Mouse (Mus musculus) limb, embryonic 15.5 days (tissue): ENCODE data around the gene Ndc1. TPM values are rescaled to one million over a fixed set of nuclear protein-coding genes. Genes with fewer than 3 reads are reported as not detected.
A peak's percentile ranks its signal among the peaks of the same experiment; 100 is the strongest.

Source experiments
- ATAC-seq: fragments of 200-750 bp; cut with Nextera tagmentation; 2 replicates; pipeline ENCODE4 v1.8.0; 2017; ENCODE audit warnings: low read depth, moderate TSS enrichment; ENCODE audit not compliant: insufficient number of reproducible peaks, low FRiP score, low TSS enrichment
- H3K27ac ChIP-seq: fragments of 300-500 bp; sonication (generic); 2 replicates; pipeline ENCODE4 v1.5.1; 2015; ENCODE audit warnings: moderate library complexity, mild to moderate bottlenecking, inconsistent platforms
- H3K27me3 ChIP-seq: fragments of 300-500 bp; sonication (generic); 2 replicates; pipeline ENCODE4 v1.6.1; 2015; ENCODE audit warnings: inconsistent platforms
- H3K36me3 ChIP-seq: fragments of 300-500 bp; sonication (generic); 2 replicates; pipeline ENCODE4 v1.6.1; 2015; ENCODE audit warnings: inconsistent platforms
- H3K4me1 ChIP-seq: fragments of 300-500 bp; sonication (generic); 2 replicates; pipeline ENCODE4 v1.6.1; 2015; ENCODE audit warnings: inconsistent platforms
- H3K4me2 ChIP-seq: fragments of 300-500 bp; sonication (generic); 2 replicates; pipeline ENCODE4 v1.6.1; 2015; ENCODE audit warnings: mild to moderate bottlenecking, inconsistent platforms
- H3K4me3 ChIP-seq: fragments of 300-500 bp; sonication (generic); 2 replicates; pipeline ENCODE4 v1.5.1; 2015; ENCODE audit warnings: mild to moderate bottlenecking, inconsistent platforms
- H3K9ac ChIP-seq: fragments of 300-500 bp; sonication (generic); 2 replicates; pipeline ENCODE4 v1.6.1; 2015; ENCODE audit warnings: inconsistent platforms
- H3K9me3 ChIP-seq: fragments of 300-500 bp; sonication (generic); 2 replicates; pipeline ENCODE4 v1.6.1; 2016; ENCODE audit warnings: inconsistent platforms
- WGBS: fragments of 180-500 bp; shearing (Covaris S2); methylation state at CpG from one replicate; pipeline ENCODE4 v1.1.7; 2015; 5-methylcytosine and 5-hydroxymethylcytosine counted together
- polyA plus RNA-seq: library from polyadenylated mRNA; unstranded; fragments of >200 nt; fragmentation: Nextera tagmentation; extraction: Ambion mirVana; gene quantifications from 2 replicates; pipeline ENCODE4 v1.2.1, GENCODE M21; 2015

Ndc1 gene
- polyA plus RNA-seq, 1 experiment from 2014 or later: 27.1 TPM

GRCm38 (mm10) chr4:107372304-107372703 is 4.7 kb downstream of the Ndc1 start:
- Histone ChIP-seq H3K27ac (no peak overlapping the region), H3K4me2 (no peak overlapping the region), H3K9me3 (no peaks in the 10 kb centered on the region), H3K4me3 (no peak overlapping the region), H3K27me3 (no peaks in the 10 kb centered on the region), H3K9ac (no peak overlapping the region), H3K36me3 (peaks cover 55% of the 10 kb centered on the region), H3K4me1 (peaks cover 6% of the 10 kb centered on the region)
- 58% methylated on average over 2 of the region's 2 CpGs for WGBS
- ATAC-seq: no peak

GRCm38 (mm10) chr4:107374677-107375076 is 7.1 kb downstream of the Ndc1 start:
- WGBS: 79% methylated on average over 4 of the region's 4 CpGs
- no peak overlapping the region for H3K9ac ChIP-seq

GRCm38 (mm10) chr4:107378954-107379353 is 11.4 kb downstream of the Ndc1 start:
- Histone ChIP-seq H3K36me3 (peaks cover 73% of the 10 kb centered on the region), H3K4me1 (no peaks in the 10 kb centered on the region), H3K4me3 (no peak overlapping the region), H3K9me3 (no peaks in the 10 kb centered on the region), H3K27ac (no peak overlapping the region), H3K4me2 (no peak overlapping the region), H3K27me3 (no peaks in the 10 kb centered on the region), H3K9ac (no peak overlapping the region)
- ATAC-seq: no peak
- WGBS: 86% methylated on average over 6 of the region's 6 CpGs

More at GRCm38 (mm10) chr4:107374677-107375076, 7.1 kb downstream of the Ndc1 start:
- Histone ChIP-seq H3K27me3 (no peaks in the 10 kb centered on the region), H3K36me3 (peaks cover 66% of the 10 kb centered on the region), H3K4me1 (no peaks in the 10 kb centered on the region), H3K4me2 (no peak overlapping the region), H3K27ac (no peak overlapping the region), H3K9me3 (no peaks in the 10 kb centered on the region), H3K4me3 (no peak overlapping the region)
- ATAC-seq: no peak

GRCm38 (mm10) chr4:107380871-107381270 is 13.3 kb downstream of the Ndc1 start:
- Histone ChIP-seq H3K9ac (no peak overlapping the region), H3K9me3 (no peaks in the 10 kb centered on the region), H3K27ac (no peak overlapping the region), H3K36me3 (peaks cover 70% of the 10 kb centered on the region), H3K4me3 (no peak overlapping the region), H3K4me2 (no peak overlapping the region), H3K27me3 (no peaks in the 10 kb centered on the region), H3K4me1 (no peaks in the 10 kb centered on the region)
- no peak for ATAC-seq
- WGBS: 68% methylated on average over 7 of the region's 7 CpGs

GRCm38 (mm10) chr4:107387038-107387437 is 19.5 kb downstream of the Ndc1 start:
- Histone ChIP-seq H3K4me3 (no peak overlapping the region), H3K4me2 (no peak overlapping the region), H3K27me3 (no peaks in the 10 kb centered on the region), H3K27ac (no peak overlapping the region), H3K9me3 (no peaks in the 10 kb centered on the region), H3K36me3 (peaks cover 78% of the 10 kb centered on the region), H3K9ac (no peak overlapping the region), H3K4me1 (no peaks in the 10 kb centered on the region)
- 75% methylated on average over 4 of the region's 4 CpGs for WGBS
- ATAC-seq: no peak

- Histone ChIP-seq H3K36me3 (peaks cover 81% of the 10 kb centered on the region), H3K4me3 (no peak overlapping the region), H3K27ac (no peak overlapping the region), H3K9me3 (no peaks in the 10 kb centered on the region), H3K27me3 (no peaks in the 10 kb centered on the region), H3K4me1 (no peaks in the 10 kb centered on the region), H3K9ac (no peak overlapping the region), H3K4me2 (no peak overlapping the region)
- 82% methylated on average over 8 of the region's 8 CpGs for WGBS
- ATAC-seq: no peak
Measured at GRCm38 (mm10) chr4:107387465-107387864, 19.9 kb downstream of the Ndc1 start.

GRCm38 (mm10) chr4:107388291-107388690 is 20.7 kb downstream of the Ndc1 start:
- ATAC-seq: no peak
- Histone ChIP-seq H3K4me3 (no peak overlapping the region), H3K4me2 (no peak overlapping the region), H3K36me3 (peaks cover 81% of the 10 kb centered on the region), H3K4me1 (no peaks in the 10 kb centered on the region), H3K27me3 (no peaks in the 10 kb centered on the region), H3K27ac (no peak overlapping the region), H3K9ac (no peak overlapping the region), H3K9me3 (no peaks in the 10 kb centered on the region)
- 93% methylated on average over 2 of the region's 2 CpGs for WGBS

GRCm38 (mm10) chr4:107389345-107389744 is 21.8 kb downstream of the Ndc1 start:
- Histone ChIP-seq H3K27ac (no peak overlapping the region), H3K9me3 (no peaks in the 10 kb centered on the region), H3K4me1 (no peaks in the 10 kb centered on the region), H3K4me3 (no peak overlapping the region), H3K36me3 (peaks cover 84% of the 10 kb centered on the region), H3K4me2 (no peak overlapping the region), H3K9ac (no peak overlapping the region), H3K27me3 (no peaks in the 10 kb centered on the region)
- 93% methylated on average over 3 of the region's 3 CpGs for WGBS
- ATAC-seq: no peak

GRCm38 (mm10) chr4:107393771-107394170 is 26.2 kb downstream of the Ndc1 start:
- WGBS: 92% methylated on average over 2 of the region's 2 CpGs
- no peaks in the 10 kb centered on the region for H3K9me3 ChIP-seq
- H3K36me3 ChIP-seq: peaks cover 69% of the 10 kb centered on the region
- H3K4me2 ChIP-seq: no peak overlapping the region
- H3K4me3 ChIP-seq: no peak overlapping the region
- no peak overlapping the region for H3K9ac ChIP-seq
- H3K27me3 ChIP-seq: no peaks in the 10 kb centered on the region
- no peak for ATAC-seq
- H3K4me1 ChIP-seq: no peaks in the 10 kb centered on the region
- no peak overlapping the region for H3K27ac ChIP-seq

GRCm38 (mm10) chr4:107420202-107420601 is 52.6 kb downstream of the Ndc1 start:
- Histone ChIP-seq H3K36me3 (peaks cover 7% of the 10 kb centered on the region; the same call in 1 of the 2 replicates), H3K9me3 (no peaks in the 10 kb centered on the region), H3K4me1 (peaks cover 10% of the 10 kb centered on the region; the same call in 1 of the 2 replicates), H3K9ac (no peak overlapping the region), H3K4me2 (no peak overlapping the region), H3K27ac (no peak overlapping the region), H3K27me3 (peaks cover 7% of the 10 kb centered on the region; the same call in 1 of the 2 replicates), H3K4me3 (no peak overlapping the region)
- ATAC-seq: no peak
- 71% methylated on average over 4 of the region's 4 CpGs for WGBS

- H3K27ac ChIP-seq: no peak overlapping the region
- ATAC-seq: no peak
- peaks cover 7% of the 10 kb centered on the region; the same call in 1 of the 2 replicates for H3K36me3 ChIP-seq
- H3K27me3 ChIP-seq: peaks cover 7% of the 10 kb centered on the region; the same call in 1 of the 2 replicates
- 7% methylated on average over 14 of the region's 14 CpGs for WGBS
- no peaks in the 10 kb centered on the region for H3K9me3 ChIP-seq
- peaks cover 10% of the 10 kb centered on the region; the same call in 1 of the 2 replicates for H3K4me1 ChIP-seq
- H3K9ac ChIP-seq: no peak overlapping the region
- H3K4me2 ChIP-seq: 0 out of 2 replicates have a peak overlapping the region, but pooled peaks have one; percentile 14
- no peak overlapping the region for H3K4me3 ChIP-seq
Measured at GRCm38 (mm10) chr4:107421711-107422110, 54.1 kb downstream of the Ndc1 start.

- no peak overlapping the region for H3K27ac ChIP-seq
- no peak overlapping the region for H3K4me2 ChIP-seq
- H3K9me3 ChIP-seq: no peaks in the 10 kb centered on the region
- WGBS: 24% methylated on average over 6 of the region's 6 CpGs
- H3K4me3 ChIP-seq: no peak overlapping the region
- H3K9ac ChIP-seq: no peak overlapping the region
- peaks cover 4% of the 10 kb centered on the region; the same call in 1 of the 2 replicates for H3K36me3 ChIP-seq
- peaks cover 7% of the 10 kb centered on the region; the same call in 1 of the 2 replicates for H3K27me3 ChIP-seq
- no peak for ATAC-seq
- H3K4me1 ChIP-seq: peaks cover 10% of the 10 kb centered on the region; the same call in 1 of the 2 replicates
Measured at GRCm38 (mm10) chr4:107422176-107422575, 54.6 kb downstream of the Ndc1 start.

GRCm38 (mm10) chr4:107425616-107426015 is 58.0 kb downstream of the Ndc1 start:
- Histone ChIP-seq H3K4me1 (peaks cover 10% of the 10 kb centered on the region; the same call in 1 of the 2 replicates), H3K27me3 (peaks cover 14% of the 10 kb centered on the region; the same call in 1 of the 2 replicates), H3K36me3 (no peaks in the 10 kb centered on the region), H3K9me3 (no peaks in the 10 kb centered on the region), H3K27ac (no peak overlapping the region), H3K9ac (no peak overlapping the region), H3K4me3 (no peak overlapping the region), H3K4me2 (no peak overlapping the region)
- ATAC-seq: no peak
- WGBS: 94% methylated on average over 12 of the region's 12 CpGs
